ENCODE assay signal across 11 mouse cellular contexts in the genomic region with DNA sequence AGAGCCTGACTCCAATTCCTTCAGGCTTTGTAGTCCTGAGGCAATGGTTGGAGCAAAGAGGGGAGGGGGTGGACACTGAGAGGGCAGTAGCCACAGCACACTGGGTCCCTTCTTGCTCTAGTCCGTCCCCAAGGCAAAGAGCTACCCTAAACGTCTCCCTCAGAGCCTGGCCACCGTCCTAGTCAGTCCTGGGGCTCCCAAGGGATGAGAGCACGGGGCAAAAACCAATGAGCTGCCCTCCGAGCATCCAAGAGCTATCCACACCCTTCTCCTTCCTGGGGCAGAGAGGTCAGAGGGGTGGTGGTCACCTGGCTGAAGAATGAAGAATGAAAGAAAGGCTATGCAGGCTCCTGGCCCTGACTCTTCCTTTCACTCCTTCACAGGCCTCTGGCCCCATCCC.
DNase-seq lines count a peak whose midpoint lies in the region; ATAC-seq and TF ChIP-seq lines count a peak whose summit lies in the region.
"Had no signal": no experiment of that assay in that cellular context is flagged by ENCODE, and none has a peak within 500 bp of the region (broad histone marks: within the 10 kb centered on the region; RNA-seq: fewer than 3 reads in every experiment).

No protein-coding gene starts in this region.

- H3K27me3 ChIP-seq in lung, embryonic 16.5 days (ENCODE audit: control insufficient read depth, insufficient read depth, low read depth, low read length) = peaks cover 60% of the 10 kb centered on the region
- peaks cover 50% of the 10 kb centered on the region for H3K27me3 ChIP-seq in intestine, postnatal 0 days (replicated peaks; ENCODE audit: control insufficient read depth, insufficient read depth, low read length)
- H3K27me3 ChIP-seq in stomach, postnatal 0 days (ENCODE audit: control insufficient read depth, insufficient read depth, low read length) = peaks cover 12% of the 10 kb centered on the region; the same call in 1 of the 2 replicates

- ATAC-seq in cerebellum, adult (ENCODE audit: insufficient number of reproducible peaks, low FRiP score, low TSS enrichment) = no peak
- ATAC-seq in lung, embryonic 16.5 days (ENCODE audit: low read depth) = no peak
- ATAC-seq in intestine, postnatal 0 days = no peak
- no peak for ATAC-seq in stomach, postnatal 0 days (ENCODE audit: low FRiP score, low TSS enrichment)

- no peak for TF ChIP-seq EP300 in stomach, postnatal 0 days (optimal IDR thresholded peaks at IDR 0.05)

- H3K9ac ChIP-seq in lung, embryonic 16.5 days (ENCODE audit: low read length) = no peak overlapping the region
- H3K9ac ChIP-seq in intestine, postnatal 0 days (ENCODE audit: low read depth, low read length) = no peak overlapping the region
- no peak overlapping the region for H3K9ac ChIP-seq in stomach, postnatal 0 days (ENCODE audit: low read length)
- H3K9ac ChIP-seq: liver, embryonic 15.5 days had no signal

- H3K36me3 ChIP-seq in lung, embryonic 16.5 days (ENCODE audit: control insufficient read depth, insufficient read depth, low read length) = no peaks in the 10 kb centered on the region
- H3K36me3 ChIP-seq in intestine, postnatal 0 days (ENCODE audit: control insufficient read depth, insufficient read depth) = no peaks in the 10 kb centered on the region
- no peaks in the 10 kb centered on the region for H3K36me3 ChIP-seq in stomach, postnatal 0 days (ENCODE audit: control insufficient read depth, insufficient read depth, low read length)
- H3K36me3 ChIP-seq: liver, embryonic 15.5 days had no signal

- TF ChIP-seq CTCF in intestine, postnatal 0 days (IDR thresholded peaks at IDR 0.05; ENCODE audit: low read depth) = no peak
- no peak for TF ChIP-seq CTCF in stomach, postnatal 0 days (IDR thresholded peaks at IDR 0.05; ENCODE audit: low read depth)

- H3K4me1 ChIP-seq in lung, embryonic 16.5 days (replicated peaks; ENCODE audit: control insufficient read depth, insufficient read depth, low read length) = peaks cover 9% of the 10 kb centered on the region
- no peaks in the 10 kb centered on the region for H3K4me1 ChIP-seq in intestine, postnatal 0 days (replicated peaks; ENCODE audit: control insufficient read depth, insufficient read depth, low read length)
- H3K4me1 ChIP-seq in stomach, postnatal 0 days (replicated peaks; ENCODE audit: control insufficient read depth, insufficient read depth) = 0 out of 2 replicates have a peak, but pooled peaks cover 3% of the 10 kb centered on the region
- H3K4me1 ChIP-seq: liver, embryonic 15.5 days had no signal

- H3K27ac ChIP-seq in lung, embryonic 16.5 days (ENCODE audit: low read length) = no peak overlapping the region
- no peak overlapping the region for H3K27ac ChIP-seq in intestine, postnatal 0 days (ENCODE audit: low read depth, low read length)
- no peak overlapping the region for H3K27ac ChIP-seq in stomach, postnatal 0 days (replicated peaks)
- H3K27ac ChIP-seq: liver, embryonic 15.5 days had no signal

- 21% methylated on average over 5 of the region's 5 CpGs for WGBS in lung, embryonic 16.5 days
- 23% methylated on average over 5 of the region's 5 CpGs for WGBS in intestine, postnatal 0 days
- WGBS in stomach, postnatal 0 days = 35% methylated on average over 5 of the region's 5 CpGs

- peak; percentile 56 for DNase-seq in cerebellum, adult 11-12 months
- no peak for DNase-seq in lung, postnatal 14 days
- DNase-seq in stomach, postnatal 0 days (ENCODE audit: low spot score) = no peak
- no peak for DNase-seq in urinary bladder, postnatal 4 days (ENCODE audit: low spot score in 2 of 2)
- DNase-seq in adrenal gland, postnatal 4 days (ENCODE audit: low spot score in 2 of 2) = no peak
- DNase-seq: kidney, adult 9 months; thymus, postnatal 14 days had no signal

- H3K4me3 ChIP-seq in lung, embryonic 16.5 days (ENCODE audit: low read length) = peak overlapping the region; percentile 51
- no peak overlapping the region for H3K4me3 ChIP-seq in intestine, postnatal 0 days (ENCODE audit: low read depth, low read length)
- peak overlapping the region; percentile 40 for H3K4me3 ChIP-seq in stomach, postnatal 0 days (ENCODE audit: low read depth, low read length)
- H3K4me3 ChIP-seq: liver, embryonic 15.5 days had no signal

- no peak overlapping the region for H3K4me2 ChIP-seq in lung, embryonic 16.5 days (ENCODE audit: low read depth, low read length)
- H3K4me2 ChIP-seq in intestine, postnatal 0 days (replicated peaks; ENCODE audit: low read depth) = 0 out of 2 replicates have a peak overlapping the region, but pooled peaks have one; percentile 30
- peak overlapping the region; percentile 69 for H3K4me2 ChIP-seq in stomach, postnatal 0 days (replicated peaks; ENCODE audit: low read depth)
- H3K4me2 ChIP-seq: liver, embryonic 15.5 days had no signal

- H3K9me3 ChIP-seq in lung, embryonic 16.5 days (ENCODE audit: control insufficient read depth, low read length) = no peaks in the 10 kb centered on the region
- no peaks in the 10 kb centered on the region for H3K9me3 ChIP-seq in intestine, postnatal 0 days (ENCODE audit: control insufficient read depth)
- no peaks in the 10 kb centered on the region for H3K9me3 ChIP-seq in stomach, postnatal 0 days (ENCODE audit: control insufficient read depth, low read length)
- H3K9me3 ChIP-seq: liver, embryonic 15.5 days had no signal
